Mouse (Mus musculus): Measurements from ENCODE around the gene Wfs1.
A peak's percentile ranks its signal among the peaks of the same experiment; 100 is the strongest.

Gene Wfs1

GRCm38 (mm10) chr5:36933383-36933782, 55.6 kb downstream of the Wfs1 start:
- no peak for DNase-seq (ENCODE audit: low read depth, low spot score)

GRCm38 (mm10) chr5:36929376-36929775, 59.6 kb downstream of the Wfs1 start:
- DNase-seq (ENCODE audit: low read depth, low spot score): no peak

- peak; percentile 73 for DNase-seq (ENCODE audit: low read depth, low spot score)
Measured at GRCm38 (mm10) chr5:36928701-36929100, 60.3 kb downstream of the Wfs1 start.

GRCm38 (mm10) chr5:36923826-36924700, 64.9 kb downstream of the Wfs1 start:
- DNase-seq (ENCODE audit: low read depth, low spot score): peak; percentile 77

GRCm38 (mm10) chr5:36922811-36923210, 66.2 kb downstream of the Wfs1 start:
- no peak for DNase-seq (ENCODE audit: low read depth, low spot score)

GRCm38 (mm10) chr5:36921871-36922270, 67.1 kb downstream of the Wfs1 start:
- no peak for DNase-seq (ENCODE audit: low read depth, low spot score)

GRCm38 (mm10) chr5:36920072-36920471, 68.9 kb downstream of the Wfs1 start:
- DNase-seq (ENCODE audit: low read depth, low spot score): peak; percentile 50

- no peak for DNase-seq (ENCODE audit: low read depth, low spot score)
Measured at GRCm38 (mm10) chr5:36918016-36918415, 71.0 kb downstream of the Wfs1 start.

- DNase-seq (ENCODE audit: low read depth, low spot score): no peak
Measured at GRCm38 (mm10) chr5:36917245-36917644, 71.8 kb downstream of the Wfs1 start.

GRCm38 (mm10) chr5:36916581-36916980, 72.4 kb downstream of the Wfs1 start:
- no peak for DNase-seq (ENCODE audit: low read depth, low spot score)

Data from A20 (cell line).